Mouse (Mus musculus) thymus, adult 2 months (tissue): ENCODE data around the gene E2f2. TPM values are rescaled to one million over a fixed set of nuclear protein-coding genes. Genes with fewer than 3 reads are reported as not detected.

ENCODE experiments used
- DNase-seq: peaks from one replicate; pipeline ENCODE4 v3.0.0; 2021
- H3K27ac ChIP-seq: fragments of 200-500 bp; 2 replicates; pipeline ENCODE4 v1.5.1; 2012; ENCODE audit warnings: low read length, control low read depth; ENCODE audit not compliant: control insufficient read depth, insufficient read depth
- H3K27me3 ChIP-seq: fragments of 200-500 bp; 2 replicates; pipeline ENCODE4 v1.6.1; 2012; ENCODE audit warnings: mild to moderate bottlenecking, low read length, moderate library complexity, mixed read lengths; ENCODE audit not compliant: control insufficient read depth, insufficient read depth
- H3K36me3 ChIP-seq: fragments of 200-500 bp; 2 replicates; pipeline ENCODE4 v1.6.1; 2012; ENCODE audit warnings: mild to moderate bottlenecking, low read length, moderate library complexity; ENCODE audit not compliant: control insufficient read depth, insufficient read depth
- H3K4me1 ChIP-seq: fragments of 200-500 bp; replicated peaks from 2 replicates; pipeline ENCODE4 v1.6.1; 2012; ENCODE audit warnings: low read length; ENCODE audit not compliant: control insufficient read depth, insufficient read depth
- H3K4me3 ChIP-seq: fragments of 200-500 bp; 2 replicates; pipeline ENCODE4 v1.5.1; 2012; ENCODE audit warnings: mild to moderate bottlenecking, low read length, control low read depth, moderate library complexity; ENCODE audit not compliant: control insufficient read depth, insufficient read depth
- CTCF ChIP-seq: fragments of 200-500 bp; IDR thresholded peaks from 2 replicates; pipeline ENCODE4 v1.5.1; 2012; ENCODE audit warnings: mild to moderate bottlenecking, control low read depth, low read length, moderate library complexity, borderline replicate concordance; ENCODE audit not compliant: control insufficient read depth, poor library complexity, insufficient read depth; ENCODE audit errors: extremely low read depth
- POLR2A ChIP-seq: fragments of 200-500 bp; IDR thresholded peaks from 2 replicates; pipeline ENCODE4 v1.6.1; 2012; ENCODE audit warnings: mild to moderate bottlenecking, low read length, control low read depth, moderate library complexity; ENCODE audit not compliant: control insufficient read depth, poor library complexity, insufficient read depth; ENCODE audit errors: extremely low read depth
- WGBS: fragments of 180-500 bp; shearing (Covaris S2); methylation state at CpG from one replicate; pipeline ENCODE4 v1.1.7; 2018; 5-methylcytosine and 5-hydroxymethylcytosine counted together
- polyA plus RNA-seq: library from polyadenylated mRNA; depleted of rRNA; stranded (reverse); fragments of >200 nt; gene quantifications from 2 replicates; pipeline ENCODE4 v1.2.3, GENCODE M21; 2012

E2f2 gene
- polyA plus RNA-seq, 1 experiment: 164 TPM

DNA sequence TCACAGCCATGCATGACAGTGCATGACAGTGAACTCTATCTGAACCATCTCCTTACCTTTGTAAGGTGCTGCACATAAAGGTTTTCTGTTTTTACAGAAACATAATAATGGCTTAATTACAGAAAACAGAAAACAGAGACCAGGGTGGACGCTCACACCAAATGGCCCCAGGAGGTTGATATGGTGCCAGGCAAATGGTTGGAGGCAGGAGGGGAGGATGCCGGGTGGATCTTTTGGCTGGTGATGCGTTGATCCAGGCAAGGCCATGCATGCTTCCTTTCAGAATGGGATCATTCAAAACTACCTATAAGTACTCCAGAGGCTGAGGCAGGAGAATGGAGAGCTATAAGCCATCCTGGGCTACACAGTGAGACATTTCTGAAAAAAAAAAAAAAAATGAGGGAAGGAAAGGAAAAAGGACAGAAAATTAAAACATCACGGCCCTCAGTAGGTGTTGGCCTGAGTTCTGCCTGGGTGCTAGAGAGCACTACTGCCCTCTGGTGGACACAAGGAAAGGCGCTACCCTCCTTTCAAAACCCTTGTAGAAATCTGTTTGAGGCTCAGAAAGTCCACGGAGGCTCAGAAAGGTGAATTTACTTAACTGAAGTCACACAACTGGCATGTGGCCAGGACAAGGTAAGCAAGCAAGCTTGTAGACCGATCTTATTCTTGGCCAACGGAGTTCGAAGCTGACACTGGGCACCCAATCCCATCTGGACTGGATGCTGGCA, 27.5 kb downstream of the E2f2 start:
- no peak overlapping the region for H3K4me3 ChIP-seq
- TF ChIP-seq POLR2A (no peak), CTCF (no peak; the same call in 1 of the 2 replicates)
- H3K27ac ChIP-seq: no peak overlapping the region
- H3K4me1 ChIP-seq: no peaks in the 10 kb centered on the region
- WGBS: 36% methylated on average over 9 of the region's 9 CpGs
- no peaks in the 10 kb centered on the region for H3K27me3 ChIP-seq
- H3K36me3 ChIP-seq: peaks cover 6% of the 10 kb centered on the region; the same call in 1 of the 2 replicates
- peak; percentile 60 for DNase-seq

DNA sequence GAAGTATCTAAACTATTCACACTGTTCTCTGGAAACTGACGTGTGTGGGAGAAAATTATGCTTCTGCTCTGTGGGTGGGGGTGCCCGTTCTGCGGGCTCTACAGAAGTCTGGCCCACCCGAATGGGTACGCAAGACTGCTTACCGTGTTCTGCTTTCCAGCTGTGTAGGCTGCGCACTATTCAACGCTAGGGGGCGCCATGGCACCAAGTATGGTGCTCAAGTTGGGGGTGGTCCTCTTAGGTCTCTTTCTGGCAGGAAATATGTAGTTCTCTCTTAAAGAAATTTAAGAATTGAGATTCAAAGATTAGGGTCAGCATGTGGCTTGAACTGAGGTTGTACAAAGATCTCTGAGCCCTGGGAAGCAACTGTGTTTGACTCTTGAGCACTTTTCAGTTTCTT, 30.3 kb downstream of the E2f2 start:
- H3K27ac ChIP-seq: no peak overlapping the region
- 8% methylated on average over 9 of the region's 9 CpGs for WGBS
- DNase-seq: peak; percentile 81
- H3K4me1 ChIP-seq: peaks cover 14% of the 10 kb centered on the region
- TF ChIP-seq CTCF (peak; percentile 85), POLR2A (no peak)
- H3K36me3 ChIP-seq: no peaks in the 10 kb centered on the region
- H3K27me3 ChIP-seq: peaks cover 2% of the 10 kb centered on the region; the same call in 1 of the 2 replicates
- H3K4me3 ChIP-seq: no peak overlapping the region

DNA sequence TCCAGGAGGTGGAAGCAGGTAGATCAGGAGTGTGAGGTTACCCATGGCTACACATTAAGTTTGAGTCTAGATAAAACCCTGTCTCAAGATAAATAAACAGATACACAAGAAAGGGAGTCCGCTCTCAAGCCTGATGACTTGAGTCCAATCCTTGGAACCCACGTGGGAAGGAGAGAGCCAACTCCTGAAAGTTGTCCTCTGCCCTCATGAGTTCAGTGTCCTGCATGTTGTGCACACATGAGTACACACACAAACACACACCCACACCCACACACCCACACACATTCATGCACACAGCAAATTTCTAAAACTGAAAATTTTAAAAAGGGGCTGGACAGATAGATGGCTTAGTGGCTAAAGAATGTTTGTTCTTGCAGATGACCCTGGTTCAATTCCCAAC, 32.6 kb downstream of the E2f2 start:
- no peak for TF ChIP-seq POLR2A
- no peak for TF ChIP-seq CTCF
- peaks cover 2% of the 10 kb centered on the region; the same call in 1 of the 2 replicates for H3K27me3 ChIP-seq
- 81% methylated on average over 2 of the region's 2 CpGs for WGBS

DNA sequence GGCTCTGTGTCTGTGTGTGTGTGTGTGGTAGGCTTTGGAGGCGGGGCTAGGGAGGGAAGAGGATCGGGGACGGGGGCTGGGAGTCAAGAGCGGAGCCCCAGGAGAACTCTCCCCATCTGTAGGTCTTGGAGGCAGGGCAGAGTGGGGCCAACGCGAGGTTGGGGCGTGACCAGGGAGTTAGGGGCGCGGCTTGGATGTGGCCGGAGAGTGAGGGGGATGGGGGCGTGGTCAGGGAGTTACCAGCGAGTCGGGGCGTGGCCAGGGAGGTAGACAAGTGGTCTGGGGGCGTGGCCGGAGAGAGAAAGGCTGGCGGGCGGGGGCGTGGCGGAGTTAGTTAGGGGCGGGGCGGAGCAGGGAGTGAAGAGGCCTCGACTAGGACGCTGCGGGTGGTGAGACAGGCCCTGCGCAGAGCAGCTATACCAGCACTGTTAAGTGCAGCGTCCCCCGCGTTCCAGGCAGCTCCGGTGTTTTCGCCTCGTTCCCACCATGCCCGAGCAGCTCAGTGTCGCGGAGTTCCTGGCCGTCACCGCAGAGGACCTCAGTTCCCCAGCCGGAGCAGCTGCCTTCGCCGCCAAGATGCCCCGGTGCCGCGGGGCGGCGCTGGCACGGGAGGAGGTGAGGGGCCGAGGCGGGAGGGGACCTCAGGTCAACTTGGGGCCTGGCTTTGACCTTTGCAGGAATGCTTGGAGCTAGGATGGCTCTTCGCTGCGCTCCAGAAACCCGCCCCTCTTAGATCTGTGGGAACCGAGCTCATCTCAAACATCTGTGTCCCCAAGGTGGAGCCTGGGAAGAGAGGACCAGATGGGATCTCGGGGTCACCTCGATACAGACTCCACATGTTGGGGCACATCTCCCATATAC, 34.1 kb downstream of the E2f2 start, which contains the start of gene Asap3:
Gene Asap3 (plus strand): TSS at position 333 of the 861 bp plus-strand sequence.
- Histone ChIP-seq H3K27ac (no peak within 1 kb of the TSS), H3K4me3 (peak within 1 kb of the TSS; percentile 50), H3K27me3 (peaks cover 2% of the 10 kb centered on the region; the same call in 1 of the 2 replicates), H3K4me1 (peaks cover 14% of the 10 kb centered on the region), H3K36me3 (no peaks in the 10 kb centered on the region)
- WGBS: 1% methylated on average over 54 of the region's 54 CpGs
- DNase-seq: peak; percentile 91
- TF ChIP-seq CTCF: no peak
- no peak for TF ChIP-seq POLR2A

More for the DNA sequence above, 32.6 kb downstream of the E2f2 start:
- H3K36me3 ChIP-seq: no peaks in the 10 kb centered on the region
- peaks cover 14% of the 10 kb centered on the region for H3K4me1 ChIP-seq
- H3K27ac ChIP-seq: no peak overlapping the region
- no peak for DNase-seq
- no peak overlapping the region for H3K4me3 ChIP-seq

DNA sequence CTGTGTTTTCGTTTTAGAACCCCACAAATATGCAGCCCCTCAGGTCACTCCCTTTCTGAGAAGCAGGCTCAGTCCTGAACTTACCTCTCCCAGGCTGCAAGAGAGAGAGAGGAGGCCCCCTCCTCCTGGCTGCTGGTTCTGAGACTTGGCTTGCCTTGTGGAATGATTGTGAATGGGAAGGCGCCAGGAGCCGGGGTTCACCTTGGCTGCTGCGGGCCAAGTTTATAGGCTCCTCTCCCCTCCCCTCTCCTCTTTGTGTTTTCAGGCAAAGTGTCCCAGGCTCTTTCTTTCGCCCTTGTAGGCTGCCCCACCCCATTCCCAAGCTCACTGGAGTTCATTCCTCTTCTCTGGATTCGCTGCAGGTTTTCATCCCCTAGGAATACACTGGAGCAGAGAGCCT, 34.7 kb downstream of the E2f2 start:
- WGBS: 19% methylated on average over 6 of the region's 6 CpGs
- TF ChIP-seq POLR2A: no peak
- TF ChIP-seq CTCF: no peak

DNA sequence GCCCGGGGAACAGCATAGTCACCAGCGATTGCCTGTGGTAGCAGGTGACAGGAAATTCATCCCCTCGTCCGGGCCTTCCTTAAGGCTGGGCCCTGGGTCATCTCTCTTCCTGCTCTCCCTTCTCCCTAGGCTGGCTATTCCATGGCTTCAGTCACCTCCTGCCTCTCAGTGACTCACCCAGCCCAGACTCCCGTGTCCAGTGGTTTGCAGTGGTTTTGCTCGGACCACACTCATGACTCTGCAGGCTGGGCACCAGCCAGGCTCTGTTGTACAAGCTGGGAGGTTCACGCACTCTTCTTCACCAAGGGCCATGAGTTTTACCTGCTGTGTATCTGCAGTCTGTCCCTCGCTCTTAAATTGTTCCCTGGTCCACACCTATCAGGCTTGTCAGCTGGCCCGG, 38.7 kb downstream of the E2f2 start:
- WGBS: 82% methylated on average over 9 of the region's 9 CpGs
- DNase-seq: no peak
- TF ChIP-seq CTCF (no peak), POLR2A (no peak)
- Histone ChIP-seq H3K4me1 (peaks cover 11% of the 10 kb centered on the region), H3K4me3 (no peak overlapping the region), H3K36me3 (no peaks in the 10 kb centered on the region), H3K27ac (no peak overlapping the region), H3K27me3 (peaks cover 2% of the 10 kb centered on the region; the same call in 1 of the 2 replicates)

More for the DNA sequence above, 34.7 kb downstream of the E2f2 start:
- peaks cover 2% of the 10 kb centered on the region; the same call in 1 of the 2 replicates for H3K27me3 ChIP-seq
- H3K4me1 ChIP-seq: peaks cover 14% of the 10 kb centered on the region
- H3K4me3 ChIP-seq: peak overlapping the region; percentile 50
- no peak for DNase-seq
- H3K36me3 ChIP-seq: no peaks in the 10 kb centered on the region
- no peak overlapping the region for H3K27ac ChIP-seq
